Mouse (Mus musculus): ENCODE results near the gene Olfr1443.

The Olfr1443 gene

GRCm38 (mm10) chr19:12731950-12732349 is 54.0 kb downstream of the Olfr1443 start:
- DNase-seq (ENCODE audit: low spot score in 2 of 2): no peak
